In genomic region chr15:82960786-82961561, GRCm38 (mm10) we compare ENCODE assay signal across 9 mouse cellular contexts. TPM values are rescaled to one million over a fixed set of nuclear protein-coding genes. Genes with fewer than 3 reads are reported as not detected.
DNase-seq lines count a peak whose midpoint lies in the region; ATAC-seq and TF ChIP-seq lines count a peak whose summit lies in the region.
"Had no signal": no experiment of that assay in that cellular context is flagged by ENCODE, and none has a peak within 500 bp of the region (broad histone marks: within the 10 kb centered on the region; RNA-seq: fewer than 3 reads in every experiment).

No protein-coding gene starts in this region.

- TF ChIP-seq CTCF in lung, embryonic 14.5 days (IDR thresholded peaks at IDR 0.05; ENCODE audit: low read depth), result no peak

- peak; percentile 39 for DNase-seq in adrenal gland, postnatal 14 days
- no peak for DNase-seq in adrenal gland, postnatal 25 days
- DNase-seq in lung, embryonic 14.5 days, result peak; percentile 47
- no peak for DNase-seq in lung, postnatal 25 days (ENCODE audit: low spot score)
- peak; percentile 50 for DNase-seq in limb, embryonic 11.5 days (ENCODE audit: low spot score)
- no peak for DNase-seq in urinary bladder, adult 2 months (ENCODE audit: low spot score)
- DNase-seq: heart, adult 2 months had no signal

- peak overlapping the region; percentile 18 for H3K4me3 ChIP-seq in lung, embryonic 14.5 days (ENCODE audit: low read depth, low read length)
- H3K4me3 ChIP-seq in limb, embryonic 11.5 days (ENCODE audit: low read depth, low read length), result peak overlapping the region; percentile 20
- peak overlapping the region; percentile 19 for H3K4me3 ChIP-seq in stomach, embryonic 15.5 days (replicated peaks)
- H3K4me3 ChIP-seq: heart, adult 2 months had no signal

- no peaks in the 10 kb centered on the region for H3K9me3 ChIP-seq in lung, embryonic 14.5 days (ENCODE audit: low read depth, low read length)
- no peaks in the 10 kb centered on the region for H3K9me3 ChIP-seq in limb, embryonic 11.5 days (ENCODE audit: control insufficient read depth, low read length)
- H3K9me3 ChIP-seq in stomach, embryonic 15.5 days, result no peaks in the 10 kb centered on the region

- peaks cover 9% of the 10 kb centered on the region; the same call in 1 of the 2 replicates for H3K27me3 ChIP-seq in lung, embryonic 14.5 days (ENCODE audit: insufficient read depth, low read length)
- H3K27me3 ChIP-seq in limb, embryonic 11.5 days (ENCODE audit: control insufficient read depth, insufficient read depth, low read length), result peaks cover 15% of the 10 kb centered on the region; the same call in 1 of the 2 replicates
- H3K27me3 ChIP-seq in stomach, embryonic 15.5 days (replicated peaks), result peaks cover 25% of the 10 kb centered on the region

- no peaks in the 10 kb centered on the region for H3K36me3 ChIP-seq in lung, embryonic 14.5 days (ENCODE audit: insufficient read depth)
- H3K36me3 ChIP-seq in limb, embryonic 11.5 days (ENCODE audit: control insufficient read depth, insufficient read depth, low read length), result no peaks in the 10 kb centered on the region
- H3K36me3 ChIP-seq in stomach, embryonic 15.5 days, result no peaks in the 10 kb centered on the region

- no peak overlapping the region for H3K27ac ChIP-seq in lung, embryonic 14.5 days (ENCODE audit: low read depth)
- no peak overlapping the region for H3K27ac ChIP-seq in limb, embryonic 11.5 days (replicated peaks; ENCODE audit: low read depth, low read length)
- no peak overlapping the region for H3K27ac ChIP-seq in stomach, embryonic 15.5 days
- H3K27ac ChIP-seq: heart, adult 2 months had no signal

- H3K9ac ChIP-seq in lung, embryonic 14.5 days, result peak overlapping the region; percentile 1; the same call in 1 of the 2 replicates
- H3K9ac ChIP-seq in limb, embryonic 11.5 days (ENCODE audit: low read length), result peak overlapping the region; percentile 2; the same call in 1 of the 2 replicates
- no peak overlapping the region for H3K9ac ChIP-seq in stomach, embryonic 15.5 days

- ATAC-seq in lung, embryonic 14.5 days (ENCODE audit: insufficient read depth), result no peak
- ATAC-seq in limb, embryonic 11.5 days (ENCODE audit: insufficient number of reproducible peaks, low FRiP score, low TSS enrichment, low read depth), result no peak
- ATAC-seq in stomach, embryonic 15.5 days (ENCODE audit: insufficient read depth, low FRiP score, low read depth), result no peak
- no peak for ATAC-seq in megakaryocyte, adult 5-6 weeks (ENCODE audit: poor library complexity, severe bottlenecking)

- WGBS in lung, embryonic 14.5 days, result 4% methylated on average over 26 of the region's 26 CpGs
- 0% methylated on average over 26 of the region's 26 CpGs for WGBS in limb, embryonic 11.5 days
- 11% methylated on average over 26 of the region's 26 CpGs for WGBS in stomach, embryonic 15.5 days

- peaks cover 16% of the 10 kb centered on the region; the same call in 1 of the 2 replicates for H3K4me1 ChIP-seq in lung, embryonic 14.5 days (ENCODE audit: insufficient read depth)
- H3K4me1 ChIP-seq in limb, embryonic 11.5 days (ENCODE audit: control insufficient read depth, insufficient read depth, low read length), result peaks cover 47% of the 10 kb centered on the region
- peaks cover 50% of the 10 kb centered on the region for H3K4me1 ChIP-seq in stomach, embryonic 15.5 days

- H3K4me2 ChIP-seq in lung, embryonic 14.5 days, result peak overlapping the region; percentile 58
- H3K4me2 ChIP-seq in limb, embryonic 11.5 days (ENCODE audit: low read depth, severe bottlenecking), result peak overlapping the region; percentile 65
- H3K4me2 ChIP-seq in stomach, embryonic 15.5 days, result peak overlapping the region; percentile 90

RNA-seq across cellular contexts. Expression of gene Tcf20, which starts 26.7 kb away (rescaled TPM):
- total RNA-seq in adrenal gland, postnatal 14 days (2021), result 75.9 and 85.4 TPM in 2 replicates
- 87.9 and 103 TPM in 2 replicates for total RNA-seq in adrenal gland, postnatal 25 days (2021)
- polyA plus RNA-seq in lung, embryonic 14.5 days (2014; fragmentation: Nextera tagmentation; extraction: Ambion mirVana), result 9.9 and 10.9 TPM in 2 replicates
- 12.3 and 14.3 TPM in 2 replicates for polyA plus RNA-seq in limb, embryonic 11.5 days (2014; fragmentation: Nextera tagmentation; extraction: Ambion mirVana)
- polyA plus RNA-seq in stomach, embryonic 15.5 days (2015; fragmentation: Nextera tagmentation; extraction: Ambion mirVana), result 8.3 and 8.6 TPM in 2 replicates
- polyA plus RNA-seq in urinary bladder, adult 2 months (2012; rRNA removed), result 15.0 and 21.0 TPM in 2 replicates
- 40.7 and 46.5 TPM in 2 replicates for total RNA-seq in megakaryocyte, adult 5-6 weeks (2015)
- 75.9 and 85.2 TPM in 2 replicates for total RNA-seq in megakaryocyte, adult 5-6 weeks (2017)

Comparison
In these comparisons a context has a peak if more than half of its experiments do, and no peak if none do; other contexts are left out.
1. DNase-seq: peak in adrenal gland, postnatal 14 days (single experiment), lung, embryonic 14.5 days (single experiment) and limb, embryonic 11.5 days (single experiment); none in adrenal gland, postnatal 25 days (single experiment), lung, postnatal 25 days (single experiment) and urinary bladder, adult 2 months (single experiment).
2. Peak in every context shown above with its lines, with median percentiles within 50 percentile points of each other: H3K4me2 ChIP-seq and H3K4me3 ChIP-seq.